Mouse (Mus musculus) bone marrow macrophage, adult 2 months (primary cell): Measurements from ENCODE around the gene Uhrf1bp1. TPM values are rescaled to one million over a fixed set of nuclear protein-coding genes. Genes with fewer than 3 reads are reported as not detected.

ENCODE experiments used
- H3K27ac ChIP-seq: 2 replicates; pipeline ENCODE4 v1.5.1; 2012; ENCODE audit warnings: low read depth, low read length; ENCODE audit not compliant: insufficient read depth
- H3K4me1 ChIP-seq: 2 replicates; pipeline ENCODE4 v1.6.1; 2012; ENCODE audit warnings: low read length; ENCODE audit not compliant: control insufficient read depth, insufficient read depth
- H3K4me3 ChIP-seq: 2 replicates; pipeline ENCODE4 v1.5.1; 2012; ENCODE audit warnings: mild to moderate bottlenecking, low read length, moderate library complexity; ENCODE audit not compliant: insufficient read depth
- CTCF ChIP-seq: IDR thresholded peaks from 2 replicates; pipeline ENCODE4 v1.5.1; 2012; ENCODE audit warnings: low read depth, mild to moderate bottlenecking, low read length, moderate library complexity
- POLR2A ChIP-seq: IDR thresholded peaks from 2 replicates; pipeline ENCODE4 v1.6.1; 2012; ENCODE audit warnings: mild to moderate bottlenecking, low read depth, low read length, borderline replicate concordance
- polyA plus RNA-seq: library from polyadenylated mRNA; stranded (reverse); fragments of >200 nt; gene quantifications from 2 replicates; pipeline ENCODE4 v1.2.4, GENCODE M21; 2012; ENCODE audit not compliant: missing spikeins, insufficient read depth, insufficient read length

Gene Uhrf1bp1
- polyA plus RNA-seq, 1 experiment: 7.5 TPM

- peaks cover 77% of the 10 kb centered on the region for H3K4me1 ChIP-seq
- TF ChIP-seq POLR2A (no peak), CTCF (no peak)
- H3K27ac ChIP-seq: peak overlapping the region; percentile 18; the same call in 1 of the 2 replicates
- no peak overlapping the region for H3K4me3 ChIP-seq
These were observed 78.1 kb downstream of the Uhrf1bp1 start for GRCm38 (mm10) chr17:27934136-27934910.

GRCm38 (mm10) chr17:27935091-27935490, 78.8 kb downstream of the Uhrf1bp1 start:
- TF ChIP-seq CTCF (no peak), POLR2A (no peak)
- Histone ChIP-seq H3K4me1 (peaks cover 76% of the 10 kb centered on the region), H3K4me3 (no peak overlapping the region), H3K27ac (peak overlapping the region; percentile 49)

- H3K27ac ChIP-seq: no peak overlapping the region
- TF ChIP-seq POLR2A: no peak
- no peak for TF ChIP-seq CTCF
- peaks cover 64% of the 10 kb centered on the region for H3K4me1 ChIP-seq
- no peak overlapping the region for H3K4me3 ChIP-seq
These were observed 80.9 kb downstream of the Uhrf1bp1 start for GRCm38 (mm10) chr17:27937054-27937615.

GRCm38 (mm10) chr17:27938121-27938754, 82.0 kb downstream of the Uhrf1bp1 start:
- peaks cover 54% of the 10 kb centered on the region for H3K4me1 ChIP-seq
- TF ChIP-seq CTCF (peak; percentile 9; the same call in 1 of the 2 replicates), POLR2A (no peak)
- no peak overlapping the region for H3K4me3 ChIP-seq
- peak overlapping the region; percentile 66 for H3K27ac ChIP-seq

- no peak for TF ChIP-seq CTCF
- TF ChIP-seq POLR2A: no peak
- no peak overlapping the region for H3K4me3 ChIP-seq
- peaks cover 47% of the 10 kb centered on the region for H3K4me1 ChIP-seq
- H3K27ac ChIP-seq: 0 out of 2 replicates have a peak overlapping the region, but pooled peaks have one; percentile 66
These were observed 82.8 kb downstream of the Uhrf1bp1 start for GRCm38 (mm10) chr17:27939028-27939427.

GRCm38 (mm10) chr17:27940352-27940751, 84.1 kb downstream of the Uhrf1bp1 start:
- Histone ChIP-seq H3K4me1 (peaks cover 38% of the 10 kb centered on the region), H3K4me3 (no peak overlapping the region), H3K27ac (no peak overlapping the region)
- TF ChIP-seq POLR2A (no peak), CTCF (no peak)

GRCm38 (mm10) chr17:27941178-27941577, 84.9 kb downstream of the Uhrf1bp1 start:
- H3K4me1 ChIP-seq: peaks cover 38% of the 10 kb centered on the region
- H3K27ac ChIP-seq: no peak overlapping the region
- TF ChIP-seq CTCF: no peak
- no peak for TF ChIP-seq POLR2A
- H3K4me3 ChIP-seq: no peak overlapping the region

GRCm38 (mm10) chr17:27941698-27942097, 85.5 kb downstream of the Uhrf1bp1 start:
- TF ChIP-seq POLR2A: no peak
- no peak for TF ChIP-seq CTCF
- Histone ChIP-seq H3K4me3 (no peak overlapping the region), H3K27ac (no peak overlapping the region), H3K4me1 (peaks cover 39% of the 10 kb centered on the region)

- peaks cover 36% of the 10 kb centered on the region for H3K4me1 ChIP-seq
- no peak overlapping the region for H3K4me3 ChIP-seq
- H3K27ac ChIP-seq: no peak overlapping the region
- TF ChIP-seq CTCF: no peak
- no peak for TF ChIP-seq POLR2A
These were observed 85.9 kb downstream of the Uhrf1bp1 start for GRCm38 (mm10) chr17:27942131-27942530.
